Mouse (Mus musculus) frontal cortex, adult (tissue): Measurements from ENCODE around the gene Filip1.
A peak's percentile ranks its signal among the peaks of the same experiment; 100 is the strongest.

Source experiments
- ATAC-seq: cut with Nextera tagmentation; 2 replicates; pipeline ENCODE4 v1.9.2; 2017; ENCODE audit warnings: mild to moderate bottlenecking, moderate library complexity, mixed read lengths; ENCODE audit not compliant: low TSS enrichment

Filip1 gene

DNA sequence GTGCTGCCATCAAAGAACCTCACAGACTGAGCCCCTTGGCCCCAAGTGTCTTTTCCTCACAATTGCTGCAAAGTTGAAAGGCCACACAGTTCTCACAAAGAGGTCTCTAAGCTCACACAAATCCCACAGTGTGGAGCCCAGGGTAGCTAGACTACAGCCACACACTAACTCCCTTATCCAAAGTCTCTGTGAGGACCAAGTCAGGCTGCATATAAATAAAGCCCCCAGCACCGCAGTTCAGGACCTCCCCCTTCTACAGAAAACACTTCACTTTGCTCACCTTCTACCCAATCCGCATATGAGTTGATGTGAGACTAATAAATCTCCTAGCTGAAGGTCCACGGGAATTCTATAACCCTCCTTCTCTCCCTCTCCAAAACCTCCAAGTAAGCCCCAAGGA lies 228.2 kb downstream of the Filip1 start:
- ATAC-seq = no peak

DNA sequence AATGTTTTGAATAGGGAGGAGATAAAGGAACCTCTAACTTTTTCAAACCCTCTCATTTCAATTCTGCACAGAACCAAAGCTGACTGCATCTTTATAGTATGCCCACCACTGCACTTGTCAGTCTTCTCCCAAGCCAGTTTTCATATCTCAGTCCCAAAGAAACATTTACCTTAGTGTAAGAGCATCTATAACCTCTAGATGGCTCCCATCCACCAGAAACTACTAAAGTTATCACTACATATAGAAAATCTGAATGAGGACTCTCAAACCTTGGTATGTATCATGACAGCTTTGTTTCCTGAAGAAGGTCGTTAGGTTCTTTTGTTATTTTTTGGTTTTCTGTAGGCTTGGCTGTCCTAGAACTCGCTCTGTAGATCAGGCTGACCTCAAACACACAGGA lies 233.3 kb downstream of the Filip1 start:
- ATAC-seq = peak; percentile 92

DNA sequence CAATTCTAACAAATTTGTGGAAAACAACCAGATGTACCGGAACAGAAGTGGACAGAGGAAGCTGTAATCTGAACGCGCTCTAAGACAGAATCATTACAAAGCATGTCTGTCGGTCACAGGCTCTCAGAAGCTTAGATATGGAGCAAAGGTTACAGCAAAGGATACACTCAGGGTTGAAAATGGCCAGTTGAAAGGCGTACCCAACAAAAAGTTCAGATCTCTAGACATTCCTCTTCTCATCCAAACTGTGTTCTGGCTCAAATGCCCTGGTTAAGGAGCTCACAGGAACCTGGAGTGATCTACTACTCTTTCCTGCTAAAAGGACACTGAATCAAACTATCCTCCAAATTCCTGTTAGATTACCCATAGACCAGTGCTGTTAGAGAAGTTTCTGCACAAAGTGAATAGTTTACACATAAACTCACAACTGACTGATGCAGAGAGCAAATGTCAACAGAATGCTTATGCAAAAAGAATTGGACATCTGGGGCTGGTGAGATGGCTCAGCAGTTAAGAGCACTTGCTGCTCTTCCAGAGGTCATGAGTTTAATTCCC lies 245.6 kb downstream of the Filip1 start:
- no peak for ATAC-seq

DNA sequence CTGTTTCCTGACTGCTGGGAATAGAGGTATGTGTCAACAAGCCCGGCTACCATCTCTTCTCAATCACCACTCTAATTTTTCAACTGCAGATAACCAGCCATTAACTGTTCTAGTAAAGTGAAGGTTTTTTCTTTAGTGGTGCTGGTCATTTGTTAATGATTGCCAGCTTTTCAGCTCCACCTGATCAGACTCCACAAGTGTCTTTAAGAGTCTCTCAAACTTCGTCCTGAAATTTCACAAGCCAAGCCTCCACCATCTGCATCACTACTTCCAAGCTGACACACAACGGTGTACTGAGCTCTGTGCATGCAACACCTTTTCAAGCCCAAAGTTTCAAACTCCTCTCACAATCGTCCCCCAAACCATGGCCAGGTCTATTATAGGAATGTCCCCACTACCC lies 247.3 kb downstream of the Filip1 start:
- ATAC-seq = no peak
